Mouse (Mus musculus): ENCODE data around the gene Gpr156.
"Not testable (repeated sequence)": the region's sequence is repeated elsewhere in the genome, so short reads cannot be mapped to it uniquely, and the experiment has no call there.

Gene Gpr156

DNA sequence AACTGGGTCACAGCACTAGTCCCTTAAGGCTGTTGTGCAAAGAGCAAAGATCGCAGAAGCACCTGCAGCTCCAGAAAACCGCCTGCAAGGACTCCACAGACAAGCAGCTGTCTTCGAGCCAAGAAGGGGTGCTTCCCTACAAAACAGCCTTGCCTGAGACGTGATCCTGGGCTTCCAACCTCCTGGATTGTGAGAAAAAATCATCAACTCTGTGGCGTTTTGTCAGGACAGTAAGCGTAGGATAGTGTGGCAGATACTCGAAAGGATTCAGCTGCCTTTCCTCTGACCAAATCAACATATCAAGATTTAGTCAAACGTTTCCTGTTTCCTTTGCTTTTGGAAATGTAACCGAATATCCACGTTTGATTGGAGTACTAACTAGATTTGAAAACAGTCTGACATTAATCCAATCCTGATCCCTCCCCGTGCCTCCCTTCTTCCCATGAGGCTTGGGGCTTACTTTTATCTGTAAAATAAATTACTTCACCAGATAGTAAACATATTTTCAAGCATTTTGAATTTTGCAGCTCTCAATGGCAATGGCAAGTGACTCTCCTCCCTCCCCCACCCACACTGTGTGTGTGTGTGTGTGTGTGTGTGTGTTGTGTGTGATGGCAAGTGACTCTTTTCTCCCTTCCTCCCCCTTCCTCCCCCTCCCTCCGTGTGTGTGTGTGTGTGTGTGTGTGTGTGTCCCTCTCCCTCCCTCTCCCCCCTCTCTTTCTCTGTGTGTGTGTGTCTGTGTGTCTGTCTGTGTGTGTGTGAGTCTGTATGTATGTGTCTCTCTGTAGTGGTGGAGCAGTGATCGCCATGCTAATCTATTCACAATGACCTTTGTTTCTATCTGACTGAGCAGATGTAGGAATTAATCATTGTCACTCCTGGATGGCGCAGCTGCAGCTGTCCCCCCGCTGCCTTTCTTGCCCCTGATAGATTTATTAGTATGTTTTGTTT is 47.3 kb downstream of the Gpr156 start:
- no peak for DNase-seq

DNA sequence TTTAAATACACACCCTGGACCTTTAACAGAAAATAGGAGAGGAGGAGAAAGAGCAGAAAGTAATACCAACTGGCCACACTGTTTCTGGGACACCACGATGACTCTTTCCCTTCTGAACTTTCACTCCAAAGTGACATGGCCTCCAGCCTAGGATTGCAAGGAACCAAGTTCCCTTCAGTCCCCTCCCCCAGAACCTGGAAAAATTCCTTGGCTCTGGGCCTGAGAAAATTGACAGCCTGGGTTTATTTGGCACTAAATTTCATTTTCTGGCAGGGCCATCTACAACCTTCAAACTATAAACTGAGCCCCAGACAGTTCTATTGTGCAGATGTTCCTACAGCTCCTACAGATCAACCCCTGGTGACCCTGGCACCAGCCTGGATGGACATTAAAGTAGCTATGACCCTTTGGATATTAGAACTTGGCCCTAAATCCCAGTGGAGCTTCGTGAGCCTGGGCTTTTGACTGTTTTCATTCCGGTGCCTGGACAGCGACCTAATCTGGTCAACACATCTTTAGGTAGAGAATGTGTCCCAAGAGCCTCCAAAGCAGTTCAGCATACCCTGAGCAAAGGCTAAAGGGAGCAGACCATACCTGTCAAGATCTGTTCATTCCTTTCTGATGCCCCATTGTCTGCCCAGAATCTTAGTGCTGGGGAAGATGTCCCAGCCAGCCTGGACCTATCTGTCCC is 48.2 kb downstream of the Gpr156 start:
- no peak for DNase-seq

DNA sequence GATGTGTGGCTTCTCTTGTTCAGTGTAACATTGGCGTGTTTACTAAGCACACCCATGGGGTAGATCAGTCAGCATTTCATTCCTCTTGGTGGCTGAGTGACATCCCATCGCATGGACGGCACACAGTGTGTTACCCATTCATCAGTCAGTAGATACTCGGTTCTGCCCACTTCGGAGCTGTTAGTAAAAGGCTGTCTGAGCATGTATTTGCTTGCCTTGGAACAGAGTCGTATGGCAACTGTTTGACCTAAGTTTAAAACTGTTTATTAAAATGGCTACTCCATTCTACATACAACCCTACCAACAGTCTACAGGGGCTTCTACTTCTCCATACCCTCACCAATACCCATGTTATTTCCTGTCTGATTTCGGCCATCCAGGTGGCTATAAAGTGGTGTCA is 50.6 kb downstream of the Gpr156 start:
- no peak for DNase-seq

DNA sequence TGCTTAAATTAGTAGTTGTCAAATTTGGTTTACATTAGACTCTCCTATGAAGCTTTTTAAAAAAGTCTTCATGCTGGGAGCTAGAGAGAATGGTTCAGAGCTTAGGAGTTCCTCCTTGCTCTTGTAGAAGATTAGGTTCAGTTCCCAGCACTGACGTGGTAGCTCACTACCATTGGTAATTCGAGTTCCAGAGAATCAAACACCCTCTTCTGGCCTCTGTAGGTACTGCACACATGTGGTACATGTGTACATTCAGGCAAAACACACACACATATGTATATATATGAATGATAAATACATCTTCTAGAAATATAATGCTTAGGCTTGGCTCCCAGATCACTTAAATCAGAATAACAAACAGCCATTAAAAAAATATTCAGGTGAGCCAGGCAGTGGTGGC is 51.1 kb downstream of the Gpr156 start:
- no peak for DNase-seq

DNA sequence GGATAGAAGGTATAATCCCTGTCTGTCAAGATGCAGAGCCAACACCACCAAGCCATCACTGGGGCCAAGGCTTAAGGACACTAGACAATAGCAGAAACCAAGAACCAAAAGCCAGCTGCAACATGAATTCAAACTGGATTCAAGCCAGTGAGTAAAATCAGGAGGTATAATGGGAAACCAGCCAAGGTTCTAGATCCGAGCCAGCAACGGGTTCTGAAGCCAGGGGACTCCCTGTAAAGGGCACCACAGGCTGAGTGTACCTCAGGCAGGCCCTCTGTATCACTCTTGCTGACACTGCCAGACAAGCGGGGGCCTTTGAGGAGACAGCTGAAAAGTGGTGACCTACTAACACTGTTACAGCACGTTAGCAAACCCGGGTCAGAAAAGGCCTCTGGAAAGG is 55.2 kb downstream of the Gpr156 start:
- no peak for DNase-seq

DNA sequence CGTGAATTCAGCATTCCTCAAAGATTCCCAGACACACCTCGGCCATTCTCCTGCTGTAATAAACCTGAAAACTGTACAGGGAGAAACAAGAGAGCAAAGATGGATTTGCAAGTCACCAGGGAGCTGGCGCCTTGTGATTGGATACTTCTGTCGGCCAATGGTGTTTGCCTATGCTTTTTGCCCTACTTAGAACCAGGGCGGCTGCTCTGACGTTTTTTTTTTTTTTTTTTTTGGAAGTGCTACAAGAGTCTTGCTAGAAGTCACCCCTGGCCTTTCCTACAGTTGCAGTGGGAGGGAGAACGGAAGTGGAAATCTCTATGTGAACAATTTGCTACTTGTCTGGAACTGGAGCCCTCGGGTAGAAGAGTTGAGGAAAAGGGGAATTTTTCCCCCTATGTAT is 56.1 kb downstream of the Gpr156 start:
- no peak for DNase-seq

DNA sequence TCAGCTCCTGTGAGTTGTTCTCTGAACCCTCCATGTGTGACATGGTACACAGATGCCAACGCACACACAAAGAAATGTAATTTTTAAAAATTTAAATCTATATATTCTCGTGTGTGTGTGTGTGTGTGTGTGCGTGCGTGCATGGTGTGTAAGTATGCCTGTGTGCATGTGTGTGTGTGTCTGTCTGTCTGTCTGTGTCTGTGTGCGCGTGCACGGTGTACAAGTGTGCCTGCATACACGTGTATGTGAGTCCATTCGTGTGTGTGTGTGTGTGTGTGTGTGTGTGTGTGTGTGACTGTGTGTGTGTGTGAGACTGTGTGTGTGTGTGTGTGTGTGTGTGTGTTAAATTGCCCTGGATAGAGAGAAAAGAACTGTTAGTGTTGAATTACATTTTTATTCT is 56.9 kb downstream of the Gpr156 start:
- DNase-seq, result not testable (repeated sequence)

DNA sequence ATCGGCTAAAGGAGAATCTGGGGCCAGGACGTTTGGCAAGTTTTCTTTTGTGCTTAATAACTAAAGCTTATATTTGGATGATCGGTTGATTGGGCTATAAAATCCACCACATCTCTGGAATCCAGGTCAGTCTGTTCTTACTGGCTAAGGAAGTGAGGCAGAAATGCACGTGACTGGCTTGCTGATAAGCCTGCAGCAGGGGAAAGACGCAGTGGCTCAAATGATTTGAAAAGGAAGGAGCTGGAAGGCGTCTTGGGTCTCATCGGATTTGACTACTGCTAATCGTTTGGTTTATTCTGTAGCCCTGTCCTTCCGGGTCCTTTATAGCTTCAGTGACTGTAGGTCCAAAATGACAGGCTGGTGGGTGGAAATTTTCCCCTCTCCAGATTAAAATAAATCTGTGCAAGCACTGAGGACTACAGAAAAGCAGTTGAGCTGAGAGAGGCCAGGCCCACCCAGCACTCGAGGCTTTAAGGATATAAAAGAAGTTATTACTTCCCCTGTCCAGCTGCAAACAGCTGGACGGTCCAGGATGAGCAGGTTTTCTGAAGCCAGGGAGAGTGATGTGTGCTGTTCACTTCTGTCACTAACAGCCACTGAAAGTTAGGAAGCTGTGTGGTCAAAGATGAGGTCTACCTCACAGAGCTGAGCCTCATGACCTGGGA is 57.7 kb downstream of the Gpr156 start:
- no peak for DNase-seq

DNA sequence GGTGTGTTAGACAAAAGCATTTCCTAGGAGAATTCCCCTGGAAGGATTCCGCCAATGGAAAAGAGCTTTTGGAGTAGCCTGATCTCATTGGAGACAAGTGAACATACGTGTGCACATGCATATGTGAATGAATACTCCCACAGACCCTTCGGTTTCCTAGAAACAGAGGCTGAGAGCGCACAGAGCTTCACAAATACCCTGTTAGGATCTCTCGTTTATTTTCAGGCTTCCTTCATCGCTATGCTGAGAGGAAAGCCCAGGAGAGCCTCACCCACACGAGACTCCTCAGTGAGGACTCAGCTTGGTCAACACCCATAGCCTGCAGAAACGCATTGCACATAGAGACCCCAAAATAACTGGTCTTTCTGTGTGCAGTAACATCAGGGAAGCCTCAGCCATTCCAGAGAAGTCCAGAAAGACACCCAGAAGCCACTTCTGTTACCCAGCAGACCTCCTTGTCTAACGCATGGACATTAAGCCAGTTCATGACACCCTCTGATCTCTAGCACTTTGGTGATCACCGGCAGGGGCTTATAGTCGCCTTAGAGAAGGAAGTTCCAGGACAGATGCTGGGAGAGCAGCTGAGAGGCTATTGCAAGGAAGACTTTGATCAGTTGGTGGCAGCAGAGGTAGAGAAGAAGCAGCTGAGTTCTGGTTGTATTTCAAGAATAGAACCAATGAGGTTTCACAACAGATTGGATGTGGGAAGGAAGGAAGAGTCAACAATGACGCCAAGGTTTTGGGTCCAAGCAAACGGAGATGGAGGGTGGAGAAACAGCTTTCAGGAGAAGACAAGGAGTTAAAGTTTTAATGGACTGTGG is 58.4 kb downstream of the Gpr156 start:
- peak in 1 of 2 experiments; percentile 34 for DNase-seq

DNA sequence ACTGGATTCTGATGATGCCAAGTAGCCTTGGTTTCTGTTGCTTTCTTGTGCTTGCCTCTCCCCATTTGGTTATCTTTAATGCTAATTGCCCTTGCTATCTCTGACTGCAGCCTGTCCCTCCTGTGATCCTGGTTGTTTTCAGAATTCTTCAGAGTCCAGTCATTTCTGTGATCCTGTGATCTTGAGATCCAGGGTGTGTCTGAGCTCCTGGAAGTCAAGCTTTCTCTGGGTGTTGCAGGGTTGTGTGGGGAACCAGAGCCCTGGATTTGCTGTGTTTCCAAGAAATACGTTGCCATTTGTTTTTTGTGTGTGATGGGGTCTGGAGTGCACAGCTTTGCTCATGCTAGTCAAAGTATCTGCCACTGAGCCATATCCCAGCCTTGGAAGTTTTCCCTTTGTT is 65.6 kb downstream of the Gpr156 start:
- no peak for DNase-seq

DNA sequence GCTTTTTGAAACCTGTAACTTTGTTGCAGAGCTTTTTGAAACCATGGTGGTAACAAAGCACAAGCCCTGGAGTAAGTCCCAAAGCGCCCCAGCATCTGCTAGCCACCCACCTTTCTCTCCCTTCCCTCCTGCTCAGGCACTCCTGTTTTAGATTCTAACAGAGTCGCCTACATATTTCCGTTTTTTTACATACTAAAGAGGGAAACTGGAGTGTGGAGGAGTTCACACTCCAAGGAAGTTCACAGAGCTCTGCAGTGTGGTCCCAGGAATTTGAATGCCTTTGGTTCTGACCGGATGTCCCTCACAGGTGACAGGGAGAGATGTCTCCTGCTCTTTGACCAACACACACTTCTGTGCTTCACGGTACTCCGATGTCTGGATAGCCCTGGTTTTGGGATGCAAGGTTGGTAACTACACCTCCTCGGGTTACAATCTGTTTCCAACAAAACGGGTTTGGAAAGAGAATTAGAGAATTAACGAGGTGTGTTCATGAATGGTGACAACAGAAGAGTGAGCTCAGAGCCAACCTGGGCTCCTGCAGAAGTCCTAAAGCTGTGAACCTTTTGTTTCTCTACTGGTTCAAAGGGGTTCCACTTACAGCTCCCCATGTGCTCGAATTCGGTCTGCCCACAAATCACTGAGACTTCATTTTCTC is 72.0 kb downstream of the Gpr156 start:
- DNase-seq, result no peak

DNA sequence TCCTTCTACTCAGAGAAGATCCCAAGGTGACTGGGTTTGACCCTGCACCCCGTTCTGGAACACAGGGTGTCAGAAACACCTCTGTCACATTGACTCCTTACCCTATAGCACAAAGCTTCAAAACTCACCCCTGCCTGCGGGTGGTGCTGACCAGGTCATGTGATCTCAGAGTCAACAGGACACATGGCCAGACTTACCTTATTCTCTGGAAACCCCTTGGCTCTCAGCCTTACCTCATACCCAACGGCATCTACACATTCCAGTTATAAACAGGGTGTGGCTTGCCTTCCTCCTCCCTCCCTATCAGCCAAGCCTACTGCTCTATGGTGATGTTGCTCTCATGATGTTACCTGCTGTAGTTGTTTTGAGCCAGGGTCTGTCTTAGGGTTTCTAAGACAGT is 73.5 kb downstream of the Gpr156 start:
- DNase-seq, result no peak

DNA sequence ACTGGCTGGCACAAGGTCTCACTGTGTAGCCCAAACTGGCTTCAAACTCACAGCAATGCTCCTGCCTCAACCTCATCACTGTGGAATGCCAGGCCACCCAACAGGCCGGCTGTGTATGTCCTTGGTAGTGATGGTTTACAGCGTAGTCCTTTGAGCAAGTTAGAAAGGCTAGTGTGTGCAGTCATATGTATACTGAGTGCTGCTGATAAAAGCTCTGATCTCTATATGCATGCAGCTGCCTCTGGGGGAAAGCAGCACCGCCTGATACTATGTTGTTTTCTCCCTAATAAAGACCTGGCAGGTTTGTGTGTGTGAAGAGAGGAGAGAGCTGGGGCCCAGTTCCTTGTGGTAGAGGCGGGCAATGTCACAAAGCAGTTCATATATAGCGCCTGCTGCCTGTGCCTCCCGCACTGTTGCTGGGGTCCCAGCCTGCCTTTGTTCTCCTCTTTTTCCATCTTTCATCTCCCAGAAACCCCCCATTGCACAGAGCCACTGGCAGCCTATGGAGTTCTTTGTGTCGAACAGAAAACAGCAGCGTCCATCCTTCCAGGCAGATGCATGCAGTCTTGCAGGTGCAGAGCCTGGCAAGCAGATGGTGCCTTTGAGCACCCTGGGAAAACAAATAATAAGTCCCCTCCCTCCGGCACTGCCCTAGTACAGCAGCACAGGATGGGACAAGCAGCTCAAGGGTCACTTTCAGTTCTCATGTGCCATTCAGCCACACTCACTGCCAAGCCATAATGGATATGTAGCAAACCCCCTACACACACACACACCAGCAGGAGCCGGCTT is 74.5 kb downstream of the Gpr156 start:
- peak; percentile 45 to 52 for DNase-seq

DNA sequence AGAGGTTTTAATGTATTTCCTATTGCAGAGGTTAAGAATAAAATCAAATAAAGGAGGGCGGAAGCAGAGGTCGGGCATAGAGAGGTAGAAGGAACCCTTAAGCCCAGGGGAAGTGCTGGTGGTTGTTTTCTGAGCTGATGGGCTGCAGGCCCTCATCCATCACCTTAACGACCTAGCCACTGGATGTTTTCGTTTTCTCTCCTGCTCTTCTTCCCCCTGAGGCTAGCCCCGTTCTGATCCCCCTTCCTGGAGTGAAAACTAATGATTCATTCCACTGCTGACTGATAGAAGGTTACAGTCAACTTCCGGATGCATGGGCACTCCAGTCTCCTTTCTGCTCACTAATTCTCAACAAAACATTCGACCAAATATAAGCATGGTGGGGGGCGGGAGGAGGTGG is 76.5 kb downstream of the Gpr156 start:
- DNase-seq, result no peak

DNA sequence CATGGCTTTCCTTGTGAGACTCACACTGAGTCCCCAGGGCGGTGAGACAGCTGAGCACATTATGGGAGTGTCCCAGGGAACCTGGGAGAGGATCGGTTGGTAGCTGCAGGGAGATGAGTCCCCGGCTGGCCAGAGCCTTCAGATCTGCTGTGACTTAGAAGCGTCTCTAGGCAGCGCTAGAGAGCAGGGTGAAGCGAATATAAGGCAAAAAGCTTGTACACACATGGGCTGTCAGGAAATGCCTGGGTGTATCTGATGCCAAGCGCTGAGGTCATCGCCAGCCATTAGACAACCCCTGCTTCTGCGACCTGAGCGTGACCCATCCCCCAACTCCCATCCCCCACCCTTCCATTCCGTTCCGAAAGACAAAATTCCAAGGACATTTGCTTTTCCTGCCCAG is 78.4 kb downstream of the Gpr156 start:
- DNase-seq, result peak; percentile 86 to 88

DNA sequence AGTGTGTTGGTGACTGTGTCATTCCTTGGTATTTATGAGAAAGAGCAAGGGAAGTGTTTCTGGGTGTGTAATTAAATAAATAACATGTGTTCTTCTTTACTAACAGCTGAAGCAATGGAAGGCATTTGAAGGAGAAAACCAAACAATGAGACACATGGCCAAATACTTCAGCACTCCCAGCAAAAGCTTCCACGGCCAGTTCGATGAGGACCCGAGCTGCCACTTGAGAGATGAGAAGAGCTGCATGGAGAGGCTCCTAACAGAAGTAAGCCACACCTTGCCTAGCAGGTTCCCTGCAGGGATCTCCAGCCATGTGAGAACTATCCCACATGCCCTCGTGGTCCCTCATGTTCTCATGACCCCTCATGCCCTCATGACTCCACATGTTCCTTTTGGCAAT is 81.5 kb downstream of the Gpr156 start:
- DNase-seq, result no peak

DNA sequence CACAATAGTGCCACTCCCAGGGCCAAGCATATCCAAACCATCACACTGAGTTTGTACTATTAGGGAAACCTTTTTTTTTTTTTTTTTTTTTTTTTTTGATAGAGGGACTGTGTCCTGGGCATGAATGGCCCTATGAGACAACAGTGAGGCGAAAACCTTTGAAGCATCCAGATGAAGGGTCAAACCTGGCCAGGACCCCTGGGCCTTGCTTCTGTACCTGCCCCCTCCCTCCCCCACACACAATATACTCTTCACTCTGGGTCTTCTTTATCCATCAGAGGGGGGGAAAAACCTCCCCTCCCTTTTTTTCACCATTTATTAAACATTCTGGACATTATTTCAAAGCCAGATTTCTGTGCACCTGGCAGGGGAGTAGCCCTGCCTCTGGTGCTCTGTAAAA is 83.5 kb downstream of the Gpr156 start:
- no peak for DNase-seq

DNA sequence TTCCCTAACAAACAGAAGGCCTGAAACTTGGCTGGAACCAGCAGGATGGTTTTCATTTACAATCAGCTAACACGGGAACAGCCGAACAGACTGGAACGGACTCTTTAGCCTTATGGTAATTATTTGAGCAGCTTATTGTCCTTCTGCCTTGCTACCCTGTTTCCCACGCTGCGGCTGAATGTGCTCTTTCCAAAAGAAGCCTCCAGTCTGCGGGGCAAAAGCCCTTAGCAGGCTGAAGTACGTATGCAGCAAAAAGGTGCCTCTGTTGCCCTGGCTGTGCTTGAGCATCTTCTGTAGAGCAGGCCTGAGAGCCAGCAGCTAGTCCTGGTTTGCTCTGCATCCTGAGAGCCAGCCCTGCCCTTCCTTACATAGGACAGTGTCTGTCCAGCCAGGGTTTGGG is 83.9 kb downstream of the Gpr156 start:
- DNase-seq, result no peak

DNA sequence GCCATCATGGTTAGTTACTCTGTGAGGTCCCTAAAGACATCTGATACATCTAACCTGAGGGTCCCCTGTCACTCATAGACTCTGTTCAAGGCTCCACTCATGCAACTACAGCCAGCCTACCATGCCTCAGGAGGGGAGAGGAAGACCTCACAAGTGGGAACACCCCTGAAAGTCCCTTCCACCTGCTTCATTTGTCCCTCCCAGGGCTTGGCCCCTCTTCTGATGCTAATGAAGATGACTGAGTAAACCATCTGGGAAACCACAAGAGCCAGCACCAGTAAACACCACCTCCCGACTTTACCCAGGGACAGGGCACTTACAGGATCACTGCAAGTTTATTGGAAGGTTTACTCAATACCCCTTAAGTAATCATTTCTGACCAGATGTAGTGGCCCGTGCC is 85.5 kb downstream of the Gpr156 start:
- DNase-seq, result no peak

DNA sequence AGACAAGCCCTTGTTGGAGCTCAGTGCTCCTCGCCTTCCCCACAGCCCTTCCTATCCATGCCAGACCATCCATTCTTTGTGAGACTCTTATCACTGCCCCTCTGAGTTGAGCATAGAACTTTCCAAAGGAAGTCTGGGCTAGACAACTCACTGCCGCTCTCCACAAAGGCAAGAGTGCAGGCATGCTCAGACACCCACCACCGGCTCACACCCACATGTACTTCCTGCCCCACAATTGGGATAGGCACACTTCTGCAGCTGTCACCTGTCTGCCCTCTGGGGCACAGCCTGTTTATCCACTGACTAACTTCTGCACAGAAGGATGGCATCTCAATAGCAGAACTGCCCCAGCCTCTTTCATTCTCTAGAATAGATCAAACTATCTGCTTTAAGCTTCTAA is 86.2 kb downstream of the Gpr156 start:
- DNase-seq, result no peak

DNA sequence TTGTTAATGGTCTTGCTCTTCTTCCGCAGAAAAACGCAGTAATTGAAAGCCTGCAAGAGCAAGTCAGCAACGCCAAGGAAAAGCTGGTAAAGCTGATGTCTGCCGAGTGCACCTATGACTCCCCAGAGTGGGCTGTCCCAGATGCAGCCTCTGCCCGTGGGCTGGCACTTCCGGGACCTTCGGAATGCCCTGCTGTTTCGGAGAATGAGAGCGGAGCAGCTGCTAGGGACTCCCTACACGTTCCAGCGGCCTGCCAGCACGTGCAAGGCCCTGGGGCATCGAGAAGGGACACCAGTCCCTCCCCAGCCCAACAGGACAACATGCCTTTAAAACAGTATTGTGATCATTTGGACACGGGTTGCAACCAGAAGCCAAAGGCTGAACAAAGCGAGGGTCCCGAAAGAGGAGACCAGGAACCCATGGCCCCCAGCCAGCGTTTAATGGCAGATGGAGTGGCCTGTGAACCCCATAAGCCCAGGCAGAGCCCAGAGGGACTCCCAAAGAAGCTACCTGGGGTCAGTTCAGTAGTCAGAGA is 88.3 kb downstream of the Gpr156 start:
- no peak for DNase-seq
